Mouse (Mus musculus): ENCODE measurements at regions not wholly inside any gene's neighbourhood (a gene's known extent, or its start where the extent isn't known, plus 50 kb on each side); places are given as distances from the start of the nearest gene placed in this dataset.

DNA sequence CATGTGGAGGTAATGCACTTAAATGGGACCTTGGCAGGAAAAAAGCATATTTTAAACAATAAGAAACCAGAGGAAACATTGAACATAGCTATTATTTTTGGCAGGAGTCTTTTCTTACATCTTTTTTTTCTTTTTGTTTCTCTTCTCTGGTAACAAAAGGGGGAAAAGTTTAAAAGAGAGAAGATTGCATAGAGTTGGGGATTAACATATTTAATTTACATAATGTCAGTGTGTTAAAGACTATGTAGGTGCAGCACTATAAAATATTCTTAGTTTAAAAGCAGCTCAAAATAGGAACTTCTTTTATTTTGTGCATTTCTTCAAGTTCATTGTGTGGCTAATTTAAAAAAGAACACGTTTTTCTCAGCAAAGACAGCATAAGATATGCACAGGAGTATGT, 1087.5 kb downstream of the Cdh11 start:
- H3K4me1 ChIP-seq (ENCODE audit: control insufficient read depth, insufficient read depth, low read length): no peaks in the 10 kb centered on the region
- no peaks in the 10 kb centered on the region for H3K36me3 ChIP-seq (ENCODE audit: control insufficient read depth, insufficient read depth, low read length)
- H3K27ac ChIP-seq (replicated peaks; ENCODE audit: insufficient read depth, low read depth, low read length): no peak overlapping the region
- H3K4me3 ChIP-seq (ENCODE audit: insufficient read depth, low read depth, low read length): no peak overlapping the region
- H3K9ac ChIP-seq (ENCODE audit: low read depth, low read length): no peak overlapping the region
- WGBS: 7% methylated on average over 1 of the region's 1 CpGs
- DNase-seq (ENCODE audit: extremely low read depth, low read depth, low spot score): no peak
- no peaks in the 10 kb centered on the region for H3K79me2 ChIP-seq (ENCODE audit: control insufficient read depth, insufficient read depth, low read length)
- no peaks in the 10 kb centered on the region for H3K27me3 ChIP-seq (ENCODE audit: control insufficient read depth, insufficient read depth, low read length)
- TF ChIP-seq POLR2A (IDR thresholded peaks at IDR 0.05; ENCODE audit: extremely low read depth, insufficient read depth, low read length): no peak
- TF ChIP-seq CTCF (IDR thresholded peaks at IDR 0.05; ENCODE audit: low read depth, low read length): no peak

DNA sequence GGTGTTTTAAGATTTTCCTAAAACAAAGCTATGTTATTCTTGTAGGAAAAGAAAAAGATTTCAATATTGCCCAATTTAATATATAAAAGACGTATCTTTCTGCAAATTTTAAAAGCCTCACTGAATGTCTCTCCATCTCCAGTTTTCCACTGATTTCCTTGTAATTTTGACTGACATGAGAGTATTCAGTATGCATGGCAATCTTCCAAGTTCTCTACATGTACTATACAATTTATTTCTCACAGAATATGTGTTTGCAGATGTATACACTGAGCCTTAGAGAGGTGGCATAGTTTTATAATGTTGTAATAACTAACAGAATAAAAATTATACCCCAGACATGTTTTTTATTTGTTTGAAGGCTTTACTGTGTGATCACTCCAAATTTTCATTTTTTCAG, 1094.5 kb downstream of the Cdh11 start:
- 87% methylated on average over 1 of the region's 1 CpGs for WGBS

DNA sequence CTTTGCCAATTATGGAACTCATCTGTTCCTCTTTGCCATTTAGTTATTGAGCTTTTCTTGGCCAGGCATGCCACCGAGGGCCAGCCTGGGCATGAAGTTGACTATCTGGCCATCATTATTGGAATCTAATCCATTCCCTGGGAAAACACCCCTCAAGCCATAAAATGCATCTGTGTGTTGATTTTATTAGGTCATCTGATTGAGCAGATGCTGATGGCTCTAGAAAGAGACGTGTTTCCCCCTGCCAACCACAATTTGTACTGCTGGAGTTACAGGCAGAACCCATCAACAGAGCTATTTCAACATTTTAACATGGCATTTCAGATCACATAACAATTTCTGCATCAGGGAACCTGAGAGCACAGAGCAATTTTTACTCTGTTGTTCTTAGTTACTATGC, 1116.5 kb downstream of the Cdh11 start:
- Histone ChIP-seq H3K27ac (replicated peaks; ENCODE audit: insufficient read depth, low read depth, low read length) (no peak overlapping the region), H3K27me3 (ENCODE audit: control insufficient read depth, insufficient read depth, low read length) (no peaks in the 10 kb centered on the region), H3K79me2 (ENCODE audit: control insufficient read depth, insufficient read depth, low read length) (no peaks in the 10 kb centered on the region), H3K4me1 (ENCODE audit: control insufficient read depth, insufficient read depth, low read length) (no peaks in the 10 kb centered on the region), H3K36me3 (ENCODE audit: control insufficient read depth, insufficient read depth, low read length) (no peaks in the 10 kb centered on the region), H3K4me3 (ENCODE audit: insufficient read depth, low read depth, low read length) (no peak overlapping the region), H3K9ac (ENCODE audit: low read depth, low read length) (no peak overlapping the region)
- DNase-seq (ENCODE audit: extremely low read depth, low read depth, low spot score): no peak
- WGBS: 58% methylated on average over 2 of the region's 2 CpGs
- TF ChIP-seq POLR2A (IDR thresholded peaks at IDR 0.05; ENCODE audit: extremely low read depth, insufficient read depth, low read length) (no peak), CTCF (IDR thresholded peaks at IDR 0.05; ENCODE audit: low read depth, low read length) (no peak)

More for the DNA sequence above, 1094.5 kb downstream of the Cdh11 start:
- Histone ChIP-seq H3K27ac (replicated peaks; ENCODE audit: insufficient read depth, low read depth, low read length) (no peak overlapping the region), H3K79me2 (ENCODE audit: control insufficient read depth, insufficient read depth, low read length) (no peaks in the 10 kb centered on the region), H3K27me3 (ENCODE audit: control insufficient read depth, insufficient read depth, low read length) (no peaks in the 10 kb centered on the region), H3K4me3 (ENCODE audit: insufficient read depth, low read depth, low read length) (no peak overlapping the region), H3K36me3 (ENCODE audit: control insufficient read depth, insufficient read depth, low read length) (no peaks in the 10 kb centered on the region), H3K4me1 (ENCODE audit: control insufficient read depth, insufficient read depth, low read length) (no peaks in the 10 kb centered on the region), H3K9ac (ENCODE audit: low read depth, low read length) (no peak overlapping the region)
- DNase-seq (ENCODE audit: extremely low read depth, low read depth, low spot score): no peak
- no peak for TF ChIP-seq CTCF (IDR thresholded peaks at IDR 0.05; ENCODE audit: low read depth, low read length)
- TF ChIP-seq POLR2A (IDR thresholded peaks at IDR 0.05; ENCODE audit: extremely low read depth, insufficient read depth, low read length): no peak

DNA sequence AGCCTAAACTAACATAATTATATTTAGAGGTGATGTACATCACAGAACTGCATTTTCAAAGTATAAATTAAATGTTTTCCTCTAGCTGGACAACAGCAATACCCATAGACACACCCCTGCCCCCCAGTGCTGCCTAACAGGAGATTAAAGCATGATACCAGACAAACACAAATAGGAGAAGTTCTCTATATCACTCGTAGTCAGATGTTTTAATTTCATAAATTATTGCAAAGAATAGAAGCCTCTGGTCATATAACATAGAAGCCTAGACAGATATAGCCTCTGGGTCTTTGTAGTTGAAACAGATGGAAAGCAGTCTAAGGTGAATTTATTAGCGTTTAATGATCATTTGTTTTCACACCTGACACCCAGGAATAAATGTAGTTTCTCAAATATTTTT, 1122.6 kb downstream of the Cdh11 start:
- 53% methylated on average over 2 of the region's 2 CpGs for WGBS
- Histone ChIP-seq H3K79me2 (ENCODE audit: control insufficient read depth, insufficient read depth, low read length) (no peaks in the 10 kb centered on the region), H3K9ac (ENCODE audit: low read depth, low read length) (no peak overlapping the region), H3K27me3 (ENCODE audit: control insufficient read depth, insufficient read depth, low read length) (no peaks in the 10 kb centered on the region), H3K4me3 (ENCODE audit: insufficient read depth, low read depth, low read length) (no peak overlapping the region), H3K4me1 (ENCODE audit: control insufficient read depth, insufficient read depth, low read length) (no peaks in the 10 kb centered on the region), H3K27ac (replicated peaks; ENCODE audit: insufficient read depth, low read depth, low read length) (no peak overlapping the region), H3K36me3 (ENCODE audit: control insufficient read depth, insufficient read depth, low read length) (no peaks in the 10 kb centered on the region)
- DNase-seq (ENCODE audit: extremely low read depth, low read depth, low spot score): no peak
- TF ChIP-seq POLR2A (IDR thresholded peaks at IDR 0.05; ENCODE audit: extremely low read depth, insufficient read depth, low read length) (no peak), CTCF (IDR thresholded peaks at IDR 0.05; ENCODE audit: low read depth, low read length) (no peak)

DNA sequence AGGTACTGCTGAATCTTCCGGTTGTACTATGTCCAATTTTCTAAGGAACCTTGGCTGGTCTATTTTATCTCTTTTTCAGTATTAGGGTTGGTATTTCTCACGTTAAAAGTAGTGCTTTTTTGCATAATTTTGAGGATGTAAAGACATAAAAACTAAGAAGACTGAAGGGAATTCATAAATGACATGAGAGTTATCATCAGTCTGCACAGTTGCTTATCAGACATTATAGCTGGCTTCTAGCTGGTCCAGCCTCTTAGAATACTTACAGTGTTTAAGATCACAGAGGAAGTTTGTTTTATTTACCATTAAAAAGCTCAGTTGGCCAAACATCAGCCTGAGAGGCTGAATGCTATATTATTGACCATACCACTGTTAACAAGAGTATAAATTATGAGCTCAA, 1130.2 kb downstream of the Cdh11 start:
- H3K9ac ChIP-seq (ENCODE audit: low read depth, low read length): no peak overlapping the region
- H3K36me3 ChIP-seq (ENCODE audit: control insufficient read depth, insufficient read depth, low read length): no peaks in the 10 kb centered on the region
- 50% methylated on average over 2 of the region's 2 CpGs for WGBS
- no peaks in the 10 kb centered on the region for H3K4me1 ChIP-seq (ENCODE audit: control insufficient read depth, insufficient read depth, low read length)
- no peaks in the 10 kb centered on the region for H3K79me2 ChIP-seq (ENCODE audit: control insufficient read depth, insufficient read depth, low read length)
- H3K4me3 ChIP-seq (ENCODE audit: insufficient read depth, low read depth, low read length): no peak overlapping the region
- DNase-seq (ENCODE audit: extremely low read depth, low read depth, low spot score): no peak
- H3K27me3 ChIP-seq (ENCODE audit: control insufficient read depth, insufficient read depth, low read length): no peaks in the 10 kb centered on the region
- no peak for TF ChIP-seq POLR2A (IDR thresholded peaks at IDR 0.05; ENCODE audit: extremely low read depth, insufficient read depth, low read length)
- no peak for TF ChIP-seq CTCF (IDR thresholded peaks at IDR 0.05; ENCODE audit: low read depth, low read length)
- H3K27ac ChIP-seq (replicated peaks; ENCODE audit: insufficient read depth, low read depth, low read length): no peak overlapping the region

DNA sequence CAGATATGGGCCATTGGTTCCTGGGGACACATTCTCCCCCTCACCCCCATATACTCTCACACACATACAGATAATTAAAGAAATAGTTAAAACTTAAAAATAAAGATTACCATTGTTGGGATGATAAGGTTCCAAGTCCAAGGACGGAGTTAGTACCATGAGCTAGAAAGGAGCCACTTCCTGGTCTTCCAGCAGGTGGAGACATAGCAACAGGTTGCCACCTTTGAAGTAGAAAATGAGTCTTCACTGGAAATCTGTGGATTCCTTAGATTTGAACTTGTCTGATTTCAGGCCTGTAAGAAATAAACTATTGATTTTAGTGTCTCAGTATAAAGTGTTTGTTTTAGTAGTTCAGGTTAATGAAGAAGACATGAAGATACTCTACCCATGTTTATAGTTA, 1156.6 kb downstream of the Cdh11 start:
- TF ChIP-seq POLR2A (IDR thresholded peaks at IDR 0.05; ENCODE audit: extremely low read depth, insufficient read depth, low read length) (no peak), CTCF (IDR thresholded peaks at IDR 0.05; ENCODE audit: low read depth, low read length) (no peak)
- H3K9ac ChIP-seq (ENCODE audit: low read depth, low read length): no peak overlapping the region
- 33% methylated on average over 1 of the region's 1 CpGs for WGBS

More for the DNA sequence above, 1156.6 kb downstream of the Cdh11 start:
- DNase-seq (ENCODE audit: extremely low read depth, low read depth, low spot score): no peak
- Histone ChIP-seq H3K27me3 (ENCODE audit: control insufficient read depth, insufficient read depth, low read length) (no peaks in the 10 kb centered on the region), H3K79me2 (ENCODE audit: control insufficient read depth, insufficient read depth, low read length) (no peaks in the 10 kb centered on the region), H3K27ac (replicated peaks; ENCODE audit: insufficient read depth, low read depth, low read length) (no peak overlapping the region), H3K4me3 (ENCODE audit: insufficient read depth, low read depth, low read length) (no peak overlapping the region), H3K36me3 (ENCODE audit: control insufficient read depth, insufficient read depth, low read length) (no peaks in the 10 kb centered on the region), H3K4me1 (ENCODE audit: control insufficient read depth, insufficient read depth, low read length) (no peaks in the 10 kb centered on the region)

Data from liver, adult 2 months (tissue).